Mouse (Mus musculus): ENCODE data around the gene Gm6588.

GRCm38 (mm10) chr5:112486415-112486814 is 37.2 kb downstream of the Gm6588 start:
- TF ChIP-seq POLR2A (IDR thresholded peaks at IDR 0.05; ENCODE audit: extremely low read depth, insufficient read depth, low read length): no peak
- TF ChIP-seq CTCF (IDR thresholded peaks at IDR 0.05; ENCODE audit: extremely low read depth, insufficient read depth, low read length): no peak
